Mouse (Mus musculus): ENCODE data around the gene Lpin1. TPM values are rescaled to one million over a fixed set of nuclear protein-coding genes. Genes with fewer than 3 reads are reported as not detected.

The Lpin1 gene
- total RNA-seq (2023), result 60.0 TPM

GRCm38 (mm10) chr12:16610936-16611335 is at the start of gene Lpin1:
Lpin1 (minus strand) TSS chr12:16610966.

GRCm38 (mm10) chr12:16653332-16654093 is 42.7 kb upstream of the Lpin1 start, which contains the start of gene Ntsr2:
Ntsr2 (plus strand) TSS chr12:16653382.

Other genes starting within 250 kb of the Lpin1 start
- not detected for gene Ntsr2, start 42.4 kb upstream of the Lpin1 start, total RNA-seq (2023)
- gene Greb1, start 189.9 kb upstream of the Lpin1 start, total RNA-seq (2023), result 4.1 TPM
- gene E2f6, start 200.0 kb upstream of the Lpin1 start, total RNA-seq (2023), result 13.0 TPM